Mouse (Mus musculus) forebrain, embryonic 14.5 days (tissue): Measurements from ENCODE around the gene Abca9. TPM values are rescaled to one million over a fixed set of nuclear protein-coding genes. Genes with fewer than 3 reads are reported as not detected.

Source experiments
- ATAC-seq: fragments of 200-750 bp; cut with Nextera tagmentation; 2 replicates; pipeline ENCODE4 v1.8.0; 2017; ENCODE audit warnings: mild to moderate bottlenecking, moderate library complexity
- DNase-seq: peaks from one replicate; pipeline ENCODE4 v3.0.0-alpha.2; 2015; ENCODE audit warnings: low spot score
- H3K27ac ChIP-seq: fragments of 300-500 bp; sonication (generic); 2 replicates; pipeline ENCODE4 v1.5.1; 2014; ENCODE audit warnings: low read depth, mild to moderate bottlenecking, control low read depth, low read length, moderate library complexity
- H3K27me3 ChIP-seq: fragments of 300-500 bp; sonication (generic); replicated peaks from 2 replicates; pipeline ENCODE4 v1.6.1; 2014; ENCODE audit warnings: low read length, control low read depth, mixed read lengths; ENCODE audit not compliant: control insufficient read depth, insufficient read depth
- H3K36me3 ChIP-seq: fragments of 300-500 bp; sonication (generic); 2 replicates; pipeline ENCODE4 v1.6.1; 2014; ENCODE audit warnings: low read length, control low read depth; ENCODE audit not compliant: control insufficient read depth, insufficient read depth
- H3K4me1 ChIP-seq: fragments of 300-500 bp; sonication (generic); 2 replicates; pipeline ENCODE4 v1.6.1; 2014; ENCODE audit warnings: antibody characterized with exemption, low read length, control low read depth; ENCODE audit not compliant: control insufficient read depth, insufficient read depth
- H3K4me2 ChIP-seq: fragments of 300-500 bp; sonication (generic); 2 replicates; pipeline ENCODE4 v1.6.1; 2014; ENCODE audit warnings: mild to moderate bottlenecking, control low read depth, low read length
- H3K4me3 ChIP-seq: fragments of 300-500 bp; sonication (generic); 2 replicates; pipeline ENCODE4 v1.5.1; 2014; ENCODE audit warnings: low read depth, low read length, control low read depth
- H3K9ac ChIP-seq: fragments of 300-500 bp; sonication (generic); 2 replicates; pipeline ENCODE4 v1.6.1; 2014; ENCODE audit warnings: mild to moderate bottlenecking, low read length, control low read depth, moderate library complexity
- H3K9me3 ChIP-seq: fragments of 300-500 bp; sonication (generic); replicated peaks from 2 replicates; pipeline ENCODE4 v1.6.1; 2016; ENCODE audit warnings: low read length, control low read depth, mixed read lengths; ENCODE audit not compliant: control insufficient read depth
- WGBS: fragments of 180-500 bp; shearing (Covaris S2); extraction: QIAGEN DNeasy Blood & Tissue Kit; methylation state at CpG from one replicate; pipeline ENCODE4 v1.1.7; 2014; 5-methylcytosine and 5-hydroxymethylcytosine counted together
- polyA plus RNA-seq: library from polyadenylated mRNA; unstranded; fragments of >200 nt; fragmentation: Nextera tagmentation; extraction: Ambion mirVana; gene quantifications from 2 replicates; pipeline ENCODE4 v1.2.1, GENCODE M21; 2014

The Abca9 gene
- 2.8 and 4.6 TPM in 2 replicates for polyA plus RNA-seq

DNA sequence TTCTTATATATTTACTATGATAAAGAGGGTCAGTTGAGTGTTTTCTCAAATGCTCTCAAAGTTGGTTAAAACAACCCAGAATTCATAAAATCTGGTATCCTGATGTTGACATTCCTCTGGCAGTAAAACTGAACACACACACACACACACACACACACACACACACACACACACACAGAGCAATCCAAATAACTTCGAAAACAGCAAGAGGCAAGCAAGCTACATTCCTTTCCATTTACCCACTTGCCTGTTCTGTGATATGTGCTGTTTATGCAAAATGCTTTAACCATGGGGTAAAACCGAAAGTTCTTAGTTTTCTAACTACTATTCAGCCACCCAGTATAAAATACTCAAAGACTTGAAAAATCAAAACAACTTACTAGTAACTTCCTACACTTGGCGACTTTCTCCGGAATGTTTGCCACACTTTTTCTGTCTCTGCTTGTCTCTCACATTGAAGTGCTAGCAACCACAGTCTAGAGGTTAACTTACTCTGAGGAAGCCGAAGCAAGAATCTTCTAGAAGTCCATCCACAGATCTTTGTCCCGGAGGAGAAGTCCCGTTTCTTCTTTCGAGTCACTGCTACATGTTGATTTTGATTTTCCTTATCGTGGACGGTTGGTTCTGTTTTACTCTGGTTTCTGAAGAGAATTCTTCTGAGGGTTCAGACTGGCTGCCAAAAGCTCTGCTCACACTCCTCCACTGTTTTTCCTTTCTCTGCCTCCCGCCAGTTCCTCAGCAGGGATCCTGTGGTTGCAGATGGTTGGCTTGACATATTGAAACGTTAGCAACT is at the start of gene Abca9:
TSS of gene Abca9 (minus strand) at position 738 of the 793 bp plus-strand sequence.
- no peak within 1 kb of the TSS for H3K4me3 ChIP-seq
- WGBS, result 55% methylated on average over 12 of the region's 12 CpGs
- no peaks in the 10 kb centered on the region for H3K27me3 ChIP-seq
- no peaks in the 10 kb centered on the region for H3K4me1 ChIP-seq
- no peaks in the 10 kb centered on the region for H3K9me3 ChIP-seq
- ATAC-seq (no peak), DNase-seq (peak; percentile 26)
- no peak within 1 kb of the TSS for H3K9ac ChIP-seq
- H3K27ac ChIP-seq, result no peak within 1 kb of the TSS
- no peak within 1 kb of the TSS for H3K4me2 ChIP-seq
- H3K36me3 ChIP-seq, result no peaks in the 10 kb centered on the region

- H3K27ac ChIP-seq, result no peak overlapping the region
- no peaks in the 10 kb centered on the region for H3K4me1 ChIP-seq
- H3K27me3 ChIP-seq, result no peaks in the 10 kb centered on the region
- H3K4me2 ChIP-seq, result no peak overlapping the region
- H3K9ac ChIP-seq, result no peak overlapping the region
- no peak for ATAC-seq
- H3K9me3 ChIP-seq, result no peaks in the 10 kb centered on the region
- H3K36me3 ChIP-seq, result no peaks in the 10 kb centered on the region
- peak; percentile 1 for DNase-seq
- no peak overlapping the region for H3K4me3 ChIP-seq
Observed at GRCm38 (mm10) chr11:110217118-110217517, 49.1 kb upstream of the Abca9 start.

- no peak for ATAC-seq
- H3K4me3 ChIP-seq, result no peak overlapping the region
- H3K4me1 ChIP-seq, result no peaks in the 10 kb centered on the region
- 85% methylated on average over 5 of the region's 5 CpGs for WGBS
- H3K27me3 ChIP-seq, result no peaks in the 10 kb centered on the region
- H3K9ac ChIP-seq, result no peak overlapping the region
- H3K36me3 ChIP-seq, result no peaks in the 10 kb centered on the region
- H3K27ac ChIP-seq, result no peak overlapping the region
- no peak for DNase-seq
- no peaks in the 10 kb centered on the region for H3K9me3 ChIP-seq
- H3K4me2 ChIP-seq, result no peak overlapping the region
Observed at GRCm38 (mm10) chr11:110203930-110204329, 35.9 kb upstream of the Abca9 start.

- H3K36me3 ChIP-seq, result no peaks in the 10 kb centered on the region
- no peaks in the 10 kb centered on the region for H3K4me1 ChIP-seq
- 81% methylated on average over 3 of the region's 3 CpGs for WGBS
- DNase-seq (no peak), ATAC-seq (no peak)
- H3K9me3 ChIP-seq, result no peaks in the 10 kb centered on the region
- no peak overlapping the region for H3K4me2 ChIP-seq
- H3K27ac ChIP-seq, result no peak overlapping the region
- H3K9ac ChIP-seq, result no peak overlapping the region
- H3K27me3 ChIP-seq, result no peaks in the 10 kb centered on the region
- H3K4me3 ChIP-seq, result no peak overlapping the region
Observed at GRCm38 (mm10) chr11:110198882-110199281, 30.9 kb upstream of the Abca9 start.

DNA sequence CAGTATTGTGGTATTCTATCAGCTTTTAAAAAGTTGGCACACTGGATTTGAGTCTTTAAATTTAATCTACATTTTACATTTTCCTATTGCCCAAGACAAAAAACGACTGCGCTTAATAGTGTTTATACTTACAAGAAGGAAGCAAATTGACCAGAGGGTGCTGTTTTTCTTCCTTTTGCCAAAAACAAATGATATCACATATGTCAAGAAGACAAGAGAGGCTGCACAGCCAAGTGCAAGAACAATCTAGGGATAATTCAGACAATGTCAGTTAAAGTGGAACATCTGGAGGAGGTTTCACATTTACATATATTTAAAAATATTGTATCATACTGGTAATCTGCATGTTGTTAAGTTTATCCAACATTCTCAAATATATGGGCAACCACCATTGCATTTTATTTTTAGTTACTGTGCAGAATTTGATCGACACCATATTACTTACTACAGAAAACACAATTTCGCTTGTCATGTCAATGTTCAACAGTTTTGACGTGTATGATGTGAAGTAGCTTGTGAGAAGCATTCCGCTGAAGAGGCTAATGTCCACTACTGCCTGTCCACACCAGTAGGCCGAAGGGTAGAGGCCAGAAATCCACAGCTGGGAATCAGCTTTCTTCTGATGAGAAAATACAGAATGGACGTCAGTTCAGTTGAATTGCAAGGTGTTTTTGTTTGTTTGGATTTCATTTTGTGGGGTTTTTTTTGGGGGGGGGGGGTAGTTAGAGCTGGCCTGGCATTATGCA is 28.7 kb upstream of the Abca9 start:
- ATAC-seq, result no peak
- H3K36me3 ChIP-seq, result no peaks in the 10 kb centered on the region
- no peaks in the 10 kb centered on the region for H3K4me1 ChIP-seq
- no peak overlapping the region for H3K9ac ChIP-seq
- H3K27ac ChIP-seq, result no peak overlapping the region
- H3K4me3 ChIP-seq, result no peak overlapping the region
- WGBS, result 90% methylated on average over 8 of the region's 8 CpGs
- no peaks in the 10 kb centered on the region for H3K9me3 ChIP-seq
- DNase-seq, result no peak
- H3K4me2 ChIP-seq, result no peak overlapping the region
- no peaks in the 10 kb centered on the region for H3K27me3 ChIP-seq

- Histone ChIP-seq H3K27ac (no peak overlapping the region), H3K9ac (no peak overlapping the region), H3K4me2 (no peak overlapping the region), H3K4me1 (no peaks in the 10 kb centered on the region), H3K36me3 (no peaks in the 10 kb centered on the region), H3K27me3 (no peaks in the 10 kb centered on the region), H3K9me3 (no peaks in the 10 kb centered on the region), H3K4me3 (no peak overlapping the region)
- ATAC-seq (no peak), DNase-seq (no peak)
- WGBS, result 92% methylated on average over 4 of the region's 4 CpGs
Observed at GRCm38 (mm10) chr11:110195310-110195709, 27.3 kb upstream of the Abca9 start.

- no peaks in the 10 kb centered on the region for H3K4me1 ChIP-seq
- no peak overlapping the region for H3K4me2 ChIP-seq
- H3K9me3 ChIP-seq, result no peaks in the 10 kb centered on the region
- ATAC-seq (no peak), DNase-seq (no peak)
- H3K27ac ChIP-seq, result no peak overlapping the region
- no peak overlapping the region for H3K9ac ChIP-seq
- no peak overlapping the region for H3K4me3 ChIP-seq
- 96% methylated on average over 3 of the region's 3 CpGs for WGBS
- no peaks in the 10 kb centered on the region for H3K27me3 ChIP-seq
- no peaks in the 10 kb centered on the region for H3K36me3 ChIP-seq
Observed at GRCm38 (mm10) chr11:110171212-110171611, 3.2 kb upstream of the Abca9 start.

DNA sequence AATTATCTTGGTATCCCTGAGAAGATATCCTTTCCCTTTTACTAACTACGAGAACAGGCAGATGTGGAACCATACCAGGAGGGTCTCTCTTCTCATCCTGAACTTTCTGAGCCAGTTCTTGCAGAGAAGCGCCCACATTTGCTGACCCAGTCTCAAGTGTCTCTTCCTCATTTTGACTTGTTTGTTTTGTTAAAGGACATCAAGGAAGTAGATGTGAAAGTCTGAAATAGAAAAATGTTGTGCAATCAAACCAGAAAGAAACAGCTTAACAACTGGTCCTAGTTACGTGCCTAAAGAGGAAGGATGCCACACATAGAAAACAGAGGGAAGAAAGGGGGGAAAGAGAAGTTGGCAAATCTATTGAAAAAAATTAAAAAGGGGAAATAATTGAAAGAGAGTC is 2.2 kb downstream of the Abca9 start:
- Histone ChIP-seq H3K27ac (no peak overlapping the region), H3K36me3 (no peaks in the 10 kb centered on the region), H3K4me2 (no peak overlapping the region), H3K9me3 (no peaks in the 10 kb centered on the region), H3K27me3 (no peaks in the 10 kb centered on the region), H3K4me1 (no peaks in the 10 kb centered on the region), H3K9ac (no peak overlapping the region), H3K4me3 (no peak overlapping the region)
- DNase-seq (no peak), ATAC-seq (no peak)
- WGBS, result 40% methylated on average over 3 of the region's 3 CpGs

DNA sequence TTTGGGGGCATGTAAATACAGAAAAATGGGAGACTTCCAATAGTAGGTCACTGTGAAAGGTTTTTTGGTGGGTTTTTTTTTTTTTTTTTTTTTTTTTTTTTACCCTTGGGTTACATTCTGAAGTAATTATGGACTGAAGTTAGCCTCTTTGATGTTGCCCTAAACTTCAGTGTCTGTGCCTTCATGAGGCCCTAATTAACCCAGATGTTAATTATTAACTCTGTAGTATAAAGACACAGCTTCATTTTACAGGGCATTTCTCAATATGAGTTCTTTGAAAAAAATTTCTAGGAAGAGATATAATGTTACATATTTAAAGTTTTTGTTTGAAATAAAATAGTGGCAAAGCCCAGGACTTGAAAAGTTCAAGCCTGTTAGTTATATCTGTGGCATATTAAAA is 2.6 kb downstream of the Abca9 start:
- H3K27me3 ChIP-seq, result no peaks in the 10 kb centered on the region
- H3K9ac ChIP-seq, result no peak overlapping the region
- no peak overlapping the region for H3K4me2 ChIP-seq
- H3K36me3 ChIP-seq, result no peaks in the 10 kb centered on the region
- ATAC-seq, result no peak
- no peaks in the 10 kb centered on the region for H3K4me1 ChIP-seq
- no peak overlapping the region for H3K4me3 ChIP-seq
- DNase-seq, result no peak
- H3K27ac ChIP-seq, result no peak overlapping the region
- no peaks in the 10 kb centered on the region for H3K9me3 ChIP-seq
